Mouse (Mus musculus): Measurements from ENCODE around the gene Cntnap2.
"Not testable (repeated sequence)": the region's sequence is repeated elsewhere in the genome, so short reads cannot be mapped to it uniquely, and the experiment has no call there.

DNA sequence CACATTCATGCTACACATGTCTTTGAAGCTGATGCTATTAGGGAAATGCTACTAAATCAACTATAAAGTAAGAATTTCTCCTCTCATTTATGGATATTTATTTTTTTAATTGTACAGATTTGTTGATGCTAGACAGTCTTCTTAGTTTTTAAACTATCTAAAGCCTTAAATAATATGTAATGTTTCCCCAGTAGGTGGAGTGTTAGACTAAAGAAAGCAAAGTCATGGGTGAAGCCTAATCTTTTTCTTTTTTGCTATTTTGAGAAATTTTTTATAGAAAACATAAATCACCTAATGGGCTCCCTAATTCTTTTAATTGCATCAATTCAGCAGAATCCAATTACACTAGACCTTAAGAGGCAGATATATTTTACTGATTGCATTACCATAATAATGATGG is 2124.7 kb downstream of the Cntnap2 start:
- not testable (repeated sequence) for TF ChIP-seq POLR2A (IDR thresholded peaks at IDR 0.05; ENCODE audit: low read depth, low read length); KAT2A (IDR thresholded peaks at IDR 0.05; ENCODE audit: insufficient replicate concordance, low read length); TBP (conservative IDR thresholded peaks at IDR 0.05; ENCODE audit: low read depth, low read length); JUND (conservative IDR thresholded peaks at IDR 0.05; ENCODE audit: low read depth, low read length); ZKSCAN1 (IDR thresholded peaks at IDR 0.05; ENCODE audit: borderline replicate concordance, low read depth, low read length); MXI1 (IDR thresholded peaks at IDR 0.05; ENCODE audit: low read depth, low read length); CHD1 (IDR thresholded peaks at IDR 0.05; ENCODE audit: low read depth, low read length); CTCF (conservative IDR thresholded peaks at IDR 0.05 in 1 of 2, IDR thresholded peaks at IDR 0.05 in 1 of 2; ENCODE audit: low read depth in 2 of 2, low read length in 2 of 2); USF1 (IDR thresholded peaks at IDR 0.05; ENCODE audit: low read depth, low read length); RAD21 (IDR thresholded peaks at IDR 0.05; ENCODE audit: low read depth, low read length)
